Mouse (Mus musculus) MEL (cell line): Measurements from ENCODE around the gene Akap12. TPM values are rescaled to one million over a fixed set of nuclear protein-coding genes. Genes with fewer than 3 reads are reported as not detected.

Experiments
- DNase-seq: peaks from one replicate; pipeline ENCODE4 v3.0.0; 2011; ENCODE audit warnings: low read depth, low spot score
- H3K27ac ChIP-seq: 2 replicates; pipeline ENCODE4 v1.5.1; 2012; ENCODE audit warnings: low read depth, mild to moderate bottlenecking, control low read depth, low read length, moderate library complexity; ENCODE audit not compliant: control insufficient read depth
- H3K27me3 ChIP-seq, 2 experiments: fragments of 150-350 bp in 1 of 2; sonication (generic) in 1 of 2; 2 replicates each; pipeline ENCODE4 v1.6.1; 2012; ENCODE audit warnings: low read length in 2 of 2, mild to moderate bottlenecking in 2 of 2, improper control_type of control experiment in 1 of 2, moderate library complexity in 1 of 2; ENCODE audit not compliant: insufficient read depth in 2 of 2, control insufficient read depth in 1 of 2
- H3K36me3 ChIP-seq, 2 experiments: 2 replicates each; pipeline ENCODE4 v1.6.1; 2012 to 2014; ENCODE audit warnings: low read length in 2 of 2, improper control_type of control experiment in 1 of 2, inconsistent platforms in 1 of 2, mild to moderate bottlenecking in 1 of 2; ENCODE audit not compliant: insufficient read depth in 2 of 2, control insufficient read depth in 1 of 2
- H3K4me1 ChIP-seq, 2 experiments: fragments of 150-350 bp in 1 of 2; sonication (generic) in 1 of 2; 2 replicates each; pipeline ENCODE4 v1.6.1; 2012; ENCODE audit warnings: low read length in 2 of 2, improper control_type of control experiment in 1 of 2, mild to moderate bottlenecking in 1 of 2; ENCODE audit not compliant: insufficient read depth in 2 of 2, control insufficient read depth in 1 of 2
- H3K4me3 ChIP-seq, 2 experiments: fragments of 150-350 bp in 1 of 2; sonication (generic) in 1 of 2; 2 replicates each; pipeline ENCODE4 v1.5.1; 2012; ENCODE audit warnings: low read depth in 2 of 2, low read length in 2 of 2, mild to moderate bottlenecking in 2 of 2, moderate library complexity in 2 of 2, control low read depth in 1 of 2, improper control_type of control experiment in 1 of 2; ENCODE audit not compliant: control insufficient read depth in 1 of 2, insufficient read depth in 1 of 2
- H3K79me2 ChIP-seq: 2 replicates; pipeline ENCODE4 v1.6.1; 2012; ENCODE audit warnings: mild to moderate bottlenecking, low read length, moderate library complexity; ENCODE audit not compliant: control insufficient read depth, poor library complexity, insufficient read depth
- H3K9ac ChIP-seq: 2 replicates; pipeline ENCODE4 v1.6.1; 2012; ENCODE audit warnings: low read depth, mild to moderate bottlenecking, control low read depth, low read length, moderate library complexity; ENCODE audit not compliant: control insufficient read depth, poor library complexity, severe bottlenecking
- H3K9me3 ChIP-seq: fragments of 150-350 bp; sonication (generic); replicated peaks from 2 replicates; pipeline ENCODE4 v1.6.1; 2012; ENCODE audit warnings: mild to moderate bottlenecking, low read length, improper control_type of control experiment, moderate library complexity; ENCODE audit not compliant: insufficient read depth
- BHLHE40 ChIP-seq: IDR thresholded peaks from 2 replicates; pipeline ENCODE4 v1.6.1; 2012; ENCODE audit warnings: low read depth, mild to moderate bottlenecking, inconsistent platforms, low read length, improper control_type of control experiment, borderline replicate concordance
- CHD1 ChIP-seq: IDR thresholded peaks from 2 replicates; pipeline ENCODE4 v1.6.1; 2012; ENCODE audit warnings: low read depth, mild to moderate bottlenecking, inconsistent platforms, low read length, improper control_type of control experiment
- CHD2 ChIP-seq: IDR thresholded peaks from 2 replicates; pipeline ENCODE4 v1.6.1; 2011; ENCODE audit warnings: low read length, improper control_type of control experiment
- CTCF ChIP-seq, 3 experiments: IDR thresholded peaks in 2 of 3; conservative IDR thresholded peaks in 1 of 3; 2 replicates each; pipeline ENCODE4 v1.5.1; 2011 to 2012; ENCODE audit warnings: low read length in 3 of 3, low read depth in 2 of 3, mild to moderate bottlenecking in 2 of 3, improper control_type of control experiment in 1 of 3, inconsistent platforms in 1 of 3, mixed read lengths in 1 of 3, moderate library complexity in 1 of 3; ENCODE audit not compliant: control insufficient read depth in 1 of 3, insufficient read depth in 1 of 3, poor library complexity in 1 of 3, severe bottlenecking in 1 of 3
- E2F4 ChIP-seq: IDR thresholded peaks from 2 replicates; pipeline ENCODE4 v1.6.1; 2011; ENCODE audit warnings: low read depth, low read length, improper control_type of control experiment, borderline replicate concordance
- ELF1 ChIP-seq: IDR thresholded peaks from 2 replicates; pipeline ENCODE4 v1.6.1; 2014; ENCODE audit warnings: low read depth, mild to moderate bottlenecking, inconsistent platforms, low read length, improper control_type of control experiment, moderate library complexity
- EP300 ChIP-seq, 2 experiments: IDR thresholded peaks; 2 replicates each; pipeline ENCODE4 v1.6.1; 2011; ENCODE audit warnings: improper control_type of control experiment in 2 of 2, low read length in 2 of 2, low read depth in 1 of 2, mild to moderate bottlenecking in 1 of 2
- GATA1 ChIP-seq: IDR thresholded peaks from 2 replicates; pipeline ENCODE4 v1.6.1; 2011; ENCODE audit warnings: low read depth, low read length, improper control_type of control experiment
- JUND ChIP-seq: IDR thresholded peaks from 2 replicates; pipeline ENCODE4 v1.6.1; 2011; ENCODE audit warnings: low read depth, mild to moderate bottlenecking, improper control_type of control experiment, low read length
- KAT2A ChIP-seq: conservative IDR thresholded peaks from 2 replicates; pipeline ENCODE4 v1.6.1; 2012; ENCODE audit warnings: low read depth, low read length, improper control_type of control experiment, inconsistent platforms
- MAFK ChIP-seq: IDR thresholded peaks from 2 replicates; pipeline ENCODE4 v1.6.1; 2011; ENCODE audit warnings: low read depth, mild to moderate bottlenecking, low read length, improper control_type of control experiment, borderline replicate concordance
- MAX ChIP-seq: IDR thresholded peaks from 2 replicates; pipeline ENCODE4 v1.6.1; 2011; ENCODE audit warnings: low read length, improper control_type of control experiment
- MAZ ChIP-seq: IDR thresholded peaks from 2 replicates; pipeline ENCODE4 v1.6.1; 2012; ENCODE audit warnings: low read depth, mild to moderate bottlenecking, inconsistent platforms, low read length, improper control_type of control experiment
- MEF2A ChIP-seq: IDR thresholded peaks from 2 replicates; pipeline ENCODE4 v1.6.1; 2014; ENCODE audit warnings: low read depth, mild to moderate bottlenecking, inconsistent platforms, low read length, improper control_type of control experiment; ENCODE audit not compliant: poor library complexity, insufficient replicate concordance, severe bottlenecking; ENCODE audit errors: extremely low read depth
- MXI1 ChIP-seq: IDR thresholded peaks from 2 replicates; pipeline ENCODE4 v1.6.1; 2011; ENCODE audit warnings: mild to moderate bottlenecking, low read depth, low read length, improper control_type of control experiment
- MYB ChIP-seq: IDR thresholded peaks from 2 replicates; pipeline ENCODE4 v1.6.1; 2011; ENCODE audit warnings: mild to moderate bottlenecking, low read depth, low read length, improper control_type of control experiment
- MYC ChIP-seq: IDR thresholded peaks from 2 replicates; pipeline ENCODE4 v1.6.1; 2011; ENCODE audit warnings: low read depth, mild to moderate bottlenecking, low read length, improper control_type of control experiment, moderate library complexity
- NRF1 ChIP-seq: IDR thresholded peaks from 2 replicates; pipeline ENCODE4 v1.6.1; 2014; ENCODE audit warnings: low read depth, mild to moderate bottlenecking, inconsistent platforms, low read length, improper control_type of control experiment, moderate library complexity; ENCODE audit not compliant: poor library complexity, insufficient read depth, severe bottlenecking
- POLR2A ChIP-seq, 2 experiments: IDR thresholded peaks; 2 replicates each; pipeline ENCODE4 v1.6.1; 2011 to 2012; ENCODE audit warnings: low read length in 2 of 2, mild to moderate bottlenecking in 2 of 2, control low read depth in 1 of 2, improper control_type of control experiment in 1 of 2, low read depth in 1 of 2, moderate library complexity in 1 of 2; ENCODE audit not compliant: control insufficient read depth in 1 of 2, insufficient read depth in 1 of 2, poor library complexity in 1 of 2
- POLR2AphosphoS5 ChIP-seq: IDR thresholded peaks from 2 replicates; pipeline ENCODE4 v1.6.1; 2012; ENCODE audit warnings: low read depth, borderline replicate concordance, mild to moderate bottlenecking, inconsistent platforms, low read length, moderate library complexity, mixed read lengths
- RAD21 ChIP-seq: IDR thresholded peaks from 2 replicates; pipeline ENCODE4 v1.6.1; 2011; ENCODE audit warnings: mild to moderate bottlenecking, low read depth, low read length, improper control_type of control experiment
- RCOR1 ChIP-seq: IDR thresholded peaks from 2 replicates; pipeline ENCODE4 v1.6.1; 2012; ENCODE audit warnings: low read depth, mild to moderate bottlenecking, inconsistent platforms, low read length, improper control_type of control experiment
- SIN3A ChIP-seq: IDR thresholded peaks from 2 replicates; pipeline ENCODE4 v1.6.1; 2012; ENCODE audit warnings: low read length, improper control_type of control experiment, inconsistent platforms
- TBP ChIP-seq: IDR thresholded peaks from 2 replicates; pipeline ENCODE4 v1.8.0; 2011; ENCODE audit warnings: low read depth, low read length, improper control_type of control experiment
- TCF12 ChIP-seq: IDR thresholded peaks from 2 replicates; pipeline ENCODE4 v1.6.1; 2014; ENCODE audit warnings: low read depth, mild to moderate bottlenecking, inconsistent platforms, low read length, improper control_type of control experiment, moderate library complexity
- USF1 ChIP-seq: IDR thresholded peaks from 2 replicates; pipeline ENCODE4 v1.6.1; 2014; ENCODE audit warnings: low read depth, mild to moderate bottlenecking, inconsistent platforms, low read length, improper control_type of control experiment, moderate library complexity
- USF2 ChIP-seq, 2 experiments: IDR thresholded peaks; 2 replicates each; pipeline ENCODE4 v1.6.1; 2011 to 2012; ENCODE audit warnings: improper control_type of control experiment in 2 of 2, low read length in 2 of 2, borderline replicate concordance in 1 of 2, inconsistent platforms in 1 of 2, low read depth in 1 of 2, mild to moderate bottlenecking in 1 of 2; ENCODE audit not compliant: insufficient read depth in 1 of 2
- ZC3H11A ChIP-seq: IDR thresholded peaks from 2 replicates; pipeline ENCODE4 v1.6.1; 2012; ENCODE audit warnings: low read depth, mild to moderate bottlenecking, inconsistent platforms, low read length, improper control_type of control experiment
- ZKSCAN1 ChIP-seq: IDR thresholded peaks from 2 replicates; pipeline ENCODE4 v1.6.1; 2012; ENCODE audit warnings: low read depth, mild to moderate bottlenecking, inconsistent platforms, low read length, improper control_type of control experiment, moderate library complexity
- ZMIZ1 ChIP-seq: IDR thresholded peaks from 2 replicates; pipeline ENCODE4 v1.6.1; 2012; ENCODE audit warnings: low read depth, mild to moderate bottlenecking, inconsistent platforms, low read length, improper control_type of control experiment, moderate library complexity
- ZNF384 ChIP-seq: IDR thresholded peaks from 2 replicates; pipeline ENCODE4 v1.6.1; 2012; ENCODE audit warnings: low read depth, mild to moderate bottlenecking, inconsistent platforms, low read length, improper control_type of control experiment
- polyA plus RNA-seq, 2 experiments: library from polyadenylated mRNA; stranded (reverse) in 1 of 2; unstranded in 1 of 2; fragments of >175 nt in 1 of 2; fragments of >200 nt in 1 of 2; gene quantifications; 2 replicates each; pipeline versions ENCODE4 v1.2.1 to v1.2.4; 2012; ENCODE audit warnings: low replicate concordance in 2 of 2, low read depth in 1 of 2; ENCODE audit not compliant: insufficient read length in 2 of 2, insufficient read depth in 1 of 2, missing spikeins in 1 of 2
- total RNA-seq: library from RNA; depleted of rRNA; stranded (reverse); fragments of 300-350 nt; gene quantifications from 2 replicates; pipeline ENCODE4 v1.2.3, GENCODE M21; 2012

The Akap12 gene
- total and polyA plus RNA-seq, 3 experiments, result 0.08 to 0.42 TPM; not detected in 1

GRCm38 (mm10) chr10:4373558-4373957 lies 107.4 kb downstream of the Akap12 start:
- Histone ChIP-seq H3K36me3 (no peaks in the 10 kb centered on the region), H3K79me2 (no peaks in the 10 kb centered on the region; the same call in 1 of the 2 replicates), H3K9me3 (no peaks in the 10 kb centered on the region), H3K4me1 (no peaks in the 10 kb centered on the region), H3K27ac (no peak overlapping the region), H3K27me3 (no peaks in the 10 kb centered on the region), H3K9ac (no peak overlapping the region), H3K4me3 (no peak overlapping the region)
- TF ChIP-seq USF1 (no peak), CTCF (IDR thresholded peaks at IDR 0.05 in 2 of 3, conservative IDR thresholded peaks at IDR 0.05 in 1 of 3; ENCODE audit: control insufficient read depth in 1 of 3, insufficient read depth in 1 of 3, low read depth in 2 of 3, low read length in 3 of 3, poor library complexity in 1 of 3, severe bottlenecking in 1 of 3) (no peak), POLR2AphosphoS5 (no peak), ZNF384 (no peak), MXI1 (no peak), EP300 (IDR thresholded peaks at IDR 0.05; ENCODE audit: low read depth in 1 of 2, low read length in 2 of 2) (no peak), CHD2 (no peak), MYC (no peak), USF2 (IDR thresholded peaks at IDR 0.05; ENCODE audit: borderline replicate concordance in 1 of 2, insufficient read depth in 1 of 2, low read depth in 1 of 2, low read length in 2 of 2) (no peak), JUND (no peak), ZC3H11A (no peak), ZKSCAN1 (no peak), ZMIZ1 (no peak), SIN3A (no peak), TCF12 (no peak), MYB (no peak), POLR2A (IDR thresholded peaks at IDR 0.05; ENCODE audit: control insufficient read depth in 1 of 2, insufficient read depth in 1 of 2, low read depth in 1 of 2, low read length in 2 of 2, poor library complexity in 1 of 2) (no peak), MEF2A (no peak), NRF1 (no peak), TBP (no peak)
- no peak for DNase-seq

GRCm38 (mm10) chr10:4374239-4374638 lies 108.1 kb downstream of the Akap12 start:
- H3K27ac ChIP-seq, result no peak overlapping the region
- no peaks in the 10 kb centered on the region for H3K4me1 ChIP-seq
- DNase-seq, result no peak
- H3K27me3 ChIP-seq, result no peaks in the 10 kb centered on the region
- H3K9me3 ChIP-seq, result no peaks in the 10 kb centered on the region
- no peaks in the 10 kb centered on the region; the same call in 1 of the 2 replicates for H3K79me2 ChIP-seq
- no peak overlapping the region for H3K4me3 ChIP-seq
- H3K9ac ChIP-seq, result no peak overlapping the region
- no peaks in the 10 kb centered on the region for H3K36me3 ChIP-seq
- no peak for TF ChIP-seq EP300 (IDR thresholded peaks at IDR 0.05; ENCODE audit: low read depth in 1 of 2, low read length in 2 of 2)
- TF ChIP-seq ZKSCAN1, result no peak
- no peak for TF ChIP-seq E2F4
- TF ChIP-seq BHLHE40, result no peak
- TF ChIP-seq GATA1, result no peak
- TF ChIP-seq ELF1, result no peak
- no peak for TF ChIP-seq MAZ
- TF ChIP-seq CTCF (IDR thresholded peaks at IDR 0.05 in 2 of 3, conservative IDR thresholded peaks at IDR 0.05 in 1 of 3; ENCODE audit: control insufficient read depth in 1 of 3, insufficient read depth in 1 of 3, low read depth in 2 of 3, low read length in 3 of 3, poor library complexity in 1 of 3, severe bottlenecking in 1 of 3), result no peak
- no peak for TF ChIP-seq RCOR1
- no peak for TF ChIP-seq POLR2AphosphoS5
- TF ChIP-seq TCF12, result no peak
- TF ChIP-seq MAX, result no peak
- no peak for TF ChIP-seq CHD1
- no peak for TF ChIP-seq KAT2A
- TF ChIP-seq RAD21, result no peak
- no peak for TF ChIP-seq MAFK
- no peak for TF ChIP-seq NRF1
